Mouse (Mus musculus): ENCODE results near the gene Efcab8. TPM values are rescaled to one million over a fixed set of nuclear protein-coding genes. Genes with fewer than 3 reads are reported as not detected.

The Efcab8 gene
- polyA plus RNA-seq, 1 experiment from 2014 or later: not detected

DNA sequence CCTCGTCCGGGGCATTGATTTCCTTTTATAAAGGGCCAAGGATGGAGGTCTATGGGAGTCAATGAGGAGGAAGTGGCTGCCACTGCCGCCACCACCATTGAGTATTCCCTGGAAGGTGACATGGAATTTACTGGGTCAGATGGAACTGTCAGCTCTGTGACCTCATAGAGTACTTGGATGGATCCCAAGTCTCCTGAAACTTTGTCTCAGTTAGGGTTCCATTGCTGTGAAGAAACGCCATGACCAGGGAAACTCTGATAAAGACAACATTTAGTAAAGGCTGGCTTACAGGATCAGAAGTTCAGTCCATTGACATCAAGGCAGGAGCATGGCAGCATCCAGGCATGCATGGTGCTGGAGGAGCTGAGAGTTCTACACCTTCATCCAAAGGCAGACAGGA, 91.3 kb downstream of the Efcab8 start, which contains the start of gene Sun5:
Gene Sun5, minus strand, starts transcription at position 101 of the 400 bp plus-strand sequence.
- no peak within 1 kb of the TSS for H3K4me3 ChIP-seq
- H3K36me3 ChIP-seq: no peaks in the 10 kb centered on the region
- no peak for ATAC-seq (ENCODE audit: borderline replicate concordance, extremely low read depth, low FRiP score, low TSS enrichment)
- H3K9ac ChIP-seq: no peak within 1 kb of the TSS
- no peak within 1 kb of the TSS for H3K4me2 ChIP-seq
- H3K27ac ChIP-seq: no peak within 1 kb of the TSS
- H3K4me1 ChIP-seq: no peaks in the 10 kb centered on the region
- no peaks in the 10 kb centered on the region for H3K9me3 ChIP-seq
- 80% methylated on average over 4 of the region's 4 CpGs for WGBS
- H3K27me3 ChIP-seq: no peaks in the 10 kb centered on the region

- Histone ChIP-seq H3K27ac (no peak within 1 kb of the TSS), H3K4me3 (no peak within 1 kb of the TSS), H3K4me2 (no peak within 1 kb of the TSS), H3K4me1 (no peaks in the 10 kb centered on the region), H3K27me3 (no peaks in the 10 kb centered on the region), H3K36me3 (no peaks in the 10 kb centered on the region), H3K9me3 (no peaks in the 10 kb centered on the region), H3K9ac (no peak within 1 kb of the TSS)
- no peak for ATAC-seq (ENCODE audit: borderline replicate concordance, extremely low read depth, low FRiP score, low TSS enrichment)
- 57% methylated on average over 9 of the region's 9 CpGs for WGBS
Observed at GRCm38 (mm10) chr2:153874745-153875144, 95.0 kb downstream of the Efcab8 start, which contains the start of gene Bpifb2. Gene Bpifb2 (plus strand): TSS chr2:153875045.

Other genes starting within 250 kb of the Efcab8 start
- gene Nol4l, start 250.0 kb upstream of the Efcab8 start, polyA plus RNA-seq (2015; fragmentation: Nextera tagmentation; extraction: Ambion mirVana): 10.2 and 11.3 TPM in 2 replicates
- 83.5 and 84.8 TPM in 2 replicates for gene Commd7, start 147.2 kb upstream of the Efcab8 start, polyA plus RNA-seq (2015; fragmentation: Nextera tagmentation; extraction: Ambion mirVana)
- gene Dnmt3b, start 130.5 kb upstream of the Efcab8 start, polyA plus RNA-seq (2015; fragmentation: Nextera tagmentation; extraction: Ambion mirVana): 12.3 and 13.0 TPM in 2 replicates
- gene Dnmt3c, start 83.3 kb upstream of the Efcab8 start, polyA plus RNA-seq (2015; fragmentation: Nextera tagmentation; extraction: Ambion mirVana): not detected in 2 replicates
- gene Mapre1, start 38.7 kb upstream of the Efcab8 start, polyA plus RNA-seq (2015; fragmentation: Nextera tagmentation; extraction: Ambion mirVana): 257 and 262 TPM in 2 replicates
- not detected in 2 replicates for gene Sun5, start 91.2 kb downstream of the Efcab8 start, polyA plus RNA-seq (2015; fragmentation: Nextera tagmentation; extraction: Ambion mirVana)
- not detected in 2 replicates for gene Bpifb2, start 95.1 kb downstream of the Efcab8 start, polyA plus RNA-seq (2015; fragmentation: Nextera tagmentation; extraction: Ambion mirVana)
- gene Bpifb6, start 120.5 kb downstream of the Efcab8 start, polyA plus RNA-seq (2015; fragmentation: Nextera tagmentation; extraction: Ambion mirVana): not detected in 2 replicates
- gene Bpifb3, start 138.3 kb downstream of the Efcab8 start, polyA plus RNA-seq (2015; fragmentation: Nextera tagmentation; extraction: Ambion mirVana): not detected in 2 replicates
- not detected in 2 replicates for gene Bpifb4, start 158.3 kb downstream of the Efcab8 start, polyA plus RNA-seq (2015; fragmentation: Nextera tagmentation; extraction: Ambion mirVana)
- gene Bpifa6, start 195.0 kb downstream of the Efcab8 start, polyA plus RNA-seq (2015; fragmentation: Nextera tagmentation; extraction: Ambion mirVana): not detected in 2 replicates
- gene Bpifa2, start 228.3 kb downstream of the Efcab8 start, polyA plus RNA-seq (2015; fragmentation: Nextera tagmentation; extraction: Ambion mirVana): not detected in 2 replicates

All from lung, embryonic 15.5 days (tissue).